Mouse (Mus musculus) midbrain, embryonic 16.5 days (tissue): ENCODE data around the gene Kdm2b. TPM values are rescaled to one million over a fixed set of nuclear protein-coding genes. Genes with fewer than 3 reads are reported as not detected.

Experiments used
- ATAC-seq: fragments of 200-750 bp; cut with Nextera tagmentation; 2 replicates; pipeline ENCODE4 v1.8.0; 2017; ENCODE audit warnings: moderate TSS enrichment
- H3K27ac ChIP-seq: fragments of 300-500 bp; sonication (generic); 2 replicates; pipeline ENCODE4 v1.5.1; 2014; ENCODE audit warnings: mild to moderate bottlenecking, low read length, mixed read lengths
- H3K27me3 ChIP-seq: fragments of 300-500 bp; sonication (generic); 2 replicates; pipeline ENCODE4 v1.6.1; 2014; ENCODE audit warnings: low read depth, low read length, mixed read lengths; ENCODE audit not compliant: control insufficient read depth, insufficient read depth
- H3K36me3 ChIP-seq: fragments of 300-500 bp; sonication (generic); 2 replicates; pipeline ENCODE4 v1.6.1; 2014; ENCODE audit warnings: mild to moderate bottlenecking, low read length, moderate library complexity, mixed read lengths; ENCODE audit not compliant: control insufficient read depth, insufficient read depth
- H3K4me1 ChIP-seq: fragments of 300-500 bp; sonication (generic); 2 replicates; pipeline ENCODE4 v1.6.1; 2014; ENCODE audit warnings: mild to moderate bottlenecking, low read length, mixed read lengths; ENCODE audit not compliant: control insufficient read depth, insufficient read depth
- H3K4me2 ChIP-seq: fragments of 300-500 bp; sonication (generic); 2 replicates; pipeline ENCODE4 v1.6.1; 2014; ENCODE audit warnings: mild to moderate bottlenecking, low read length, mixed read lengths
- H3K4me3 ChIP-seq: fragments of 300-500 bp; sonication (generic); 2 replicates; pipeline ENCODE4 v1.5.1; 2014; ENCODE audit warnings: low read depth, mild to moderate bottlenecking, low read length, moderate library complexity, mixed read lengths
- H3K9ac ChIP-seq: fragments of 300-500 bp; sonication (generic); 2 replicates; pipeline ENCODE4 v1.6.1; 2014; ENCODE audit warnings: low read depth, low read length, mixed read lengths
- H3K9me3 ChIP-seq: fragments of 300-500 bp; sonication (generic); replicated peaks from 2 replicates; pipeline ENCODE4 v1.6.1; 2014; ENCODE audit warnings: mild to moderate bottlenecking, low read length, mixed read lengths; ENCODE audit not compliant: control insufficient read depth, poor library complexity, severe bottlenecking
- WGBS: fragments of 180-500 bp; shearing (Covaris S2); extraction: QIAGEN DNeasy Blood & Tissue Kit; methylation state at CpG from one replicate; pipeline ENCODE4 v1.1.7; 2014; 5-methylcytosine and 5-hydroxymethylcytosine counted together
- polyA plus RNA-seq: library from polyadenylated mRNA; unstranded; fragments of >200 nt; fragmentation: Nextera tagmentation; extraction: Ambion mirVana; gene quantifications from 2 replicates; pipeline ENCODE4 v1.2.1, GENCODE M21; 2015

Gene Kdm2b
- polyA plus RNA-seq, 1 experiment from 2014 or later = 117 TPM

GRCm38 (mm10) chr5:122950329-122950953 is 39.2 kb downstream of the Kdm2b start:
- peaks cover 15% of the 10 kb centered on the region; the same call in 1 of the 2 replicates for H3K4me1 ChIP-seq
- ATAC-seq = peak; percentile 97
- H3K4me2 ChIP-seq = peak overlapping the region; percentile 87
- no peaks in the 10 kb centered on the region for H3K9me3 ChIP-seq
- WGBS = 13% methylated on average over 23 of the region's 23 CpGs
- H3K27ac ChIP-seq = peak overlapping the region; percentile 72; the same call in 1 of the 2 replicates
- peaks cover 3% of the 10 kb centered on the region for H3K27me3 ChIP-seq
- H3K4me3 ChIP-seq = peak overlapping the region; percentile 45
- H3K9ac ChIP-seq = peak overlapping the region; percentile 72
- H3K36me3 ChIP-seq = 0 out of 2 replicates have a peak, but pooled peaks cover 5% of the 10 kb centered on the region

GRCm38 (mm10) chr5:122949101-122949500 is 40.5 kb downstream of the Kdm2b start:
- Histone ChIP-seq H3K27me3 (peaks cover 3% of the 10 kb centered on the region), H3K4me1 (peaks cover 15% of the 10 kb centered on the region; the same call in 1 of the 2 replicates), H3K9me3 (no peaks in the 10 kb centered on the region), H3K36me3 (0 out of 2 replicates have a peak, but pooled peaks cover 5% of the 10 kb centered on the region), H3K4me3 (no peak overlapping the region), H3K9ac (no peak overlapping the region), H3K4me2 (no peak overlapping the region), H3K27ac (no peak overlapping the region)
- WGBS = 90% methylated on average over 8 of the region's 8 CpGs
- ATAC-seq = no peak

GRCm38 (mm10) chr5:122947534-122947933 is 42.1 kb downstream of the Kdm2b start:
- Histone ChIP-seq H3K9ac (no peak overlapping the region), H3K4me1 (peaks cover 13% of the 10 kb centered on the region; the same call in 1 of the 2 replicates), H3K4me3 (no peak overlapping the region), H3K9me3 (no peaks in the 10 kb centered on the region), H3K36me3 (peaks cover 8% of the 10 kb centered on the region; the same call in 1 of the 2 replicates), H3K4me2 (no peak overlapping the region), H3K27ac (no peak overlapping the region), H3K27me3 (no peaks in the 10 kb centered on the region)
- no peak for ATAC-seq
- WGBS = 77% methylated on average over 12 of the region's 12 CpGs

GRCm38 (mm10) chr5:122938676-122939075 is 50.9 kb downstream of the Kdm2b start:
- Histone ChIP-seq H3K9ac (no peak overlapping the region), H3K4me2 (no peak overlapping the region), H3K36me3 (peaks cover 2% of the 10 kb centered on the region; the same call in 1 of the 2 replicates), H3K4me3 (no peak overlapping the region), H3K27ac (no peak overlapping the region), H3K9me3 (no peaks in the 10 kb centered on the region), H3K27me3 (no peaks in the 10 kb centered on the region), H3K4me1 (no peaks in the 10 kb centered on the region)
- ATAC-seq = no peak
- 83% methylated on average over 3 of the region's 3 CpGs for WGBS

GRCm38 (mm10) chr5:122937958-122938540 is 51.6 kb downstream of the Kdm2b start:
- Histone ChIP-seq H3K27ac (no peak overlapping the region), H3K4me2 (no peak overlapping the region), H3K36me3 (no peaks in the 10 kb centered on the region), H3K4me3 (no peak overlapping the region), H3K9me3 (no peaks in the 10 kb centered on the region), H3K4me1 (no peaks in the 10 kb centered on the region), H3K27me3 (no peaks in the 10 kb centered on the region), H3K9ac (no peak overlapping the region)
- WGBS = 65% methylated on average over 4 of the region's 4 CpGs
- ATAC-seq = no peak

- Histone ChIP-seq H3K4me1 (no peaks in the 10 kb centered on the region), H3K27me3 (no peaks in the 10 kb centered on the region), H3K4me3 (no peak overlapping the region), H3K36me3 (peaks cover 5% of the 10 kb centered on the region; the same call in 1 of the 2 replicates), H3K9ac (no peak overlapping the region), H3K27ac (no peak overlapping the region), H3K4me2 (no peak overlapping the region), H3K9me3 (no peaks in the 10 kb centered on the region)
- 87% methylated on average over 6 of the region's 6 CpGs for WGBS
- ATAC-seq = no peak
Observed at GRCm38 (mm10) chr5:122937031-122937430, 52.6 kb downstream of the Kdm2b start.

- Histone ChIP-seq H3K4me3 (no peak overlapping the region), H3K36me3 (peaks cover 7% of the 10 kb centered on the region; the same call in 1 of the 2 replicates), H3K4me2 (no peak overlapping the region), H3K9me3 (no peaks in the 10 kb centered on the region), H3K9ac (no peak overlapping the region), H3K4me1 (no peaks in the 10 kb centered on the region), H3K27ac (no peak overlapping the region), H3K27me3 (no peaks in the 10 kb centered on the region)
- ATAC-seq = no peak
- WGBS = 92% methylated on average over 4 of the region's 4 CpGs
Observed at GRCm38 (mm10) chr5:122935810-122936209, 53.8 kb downstream of the Kdm2b start.

GRCm38 (mm10) chr5:122930991-122931390 is 58.6 kb downstream of the Kdm2b start:
- Histone ChIP-seq H3K27ac (no peak overlapping the region), H3K4me2 (no peak overlapping the region), H3K9me3 (no peaks in the 10 kb centered on the region), H3K4me1 (no peaks in the 10 kb centered on the region), H3K36me3 (peaks cover 7% of the 10 kb centered on the region; the same call in 1 of the 2 replicates), H3K4me3 (no peak overlapping the region), H3K27me3 (no peaks in the 10 kb centered on the region), H3K9ac (no peak overlapping the region)
- no peak for ATAC-seq
- 77% methylated on average over 7 of the region's 7 CpGs for WGBS

GRCm38 (mm10) chr5:122928293-122928692 is 61.3 kb downstream of the Kdm2b start:
- Histone ChIP-seq H3K9ac (no peak overlapping the region), H3K27ac (no peak overlapping the region), H3K4me2 (no peak overlapping the region), H3K4me1 (no peaks in the 10 kb centered on the region), H3K4me3 (no peak overlapping the region), H3K36me3 (peaks cover 7% of the 10 kb centered on the region; the same call in 1 of the 2 replicates), H3K9me3 (no peaks in the 10 kb centered on the region), H3K27me3 (no peaks in the 10 kb centered on the region)
- WGBS = 86% methylated on average over 3 of the region's 3 CpGs
- no peak for ATAC-seq
